Mouse (Mus musculus) spleen, postnatal 14 days (tissue): ENCODE results near the gene Jdp2.

Source experiments
- DNase-seq, 2 experiments: peaks; one replicate each; pipeline ENCODE4 v3.0.0; 2021 to 2022; ENCODE audit warnings: low spot score in 2 of 2

Jdp2 gene

DNA sequence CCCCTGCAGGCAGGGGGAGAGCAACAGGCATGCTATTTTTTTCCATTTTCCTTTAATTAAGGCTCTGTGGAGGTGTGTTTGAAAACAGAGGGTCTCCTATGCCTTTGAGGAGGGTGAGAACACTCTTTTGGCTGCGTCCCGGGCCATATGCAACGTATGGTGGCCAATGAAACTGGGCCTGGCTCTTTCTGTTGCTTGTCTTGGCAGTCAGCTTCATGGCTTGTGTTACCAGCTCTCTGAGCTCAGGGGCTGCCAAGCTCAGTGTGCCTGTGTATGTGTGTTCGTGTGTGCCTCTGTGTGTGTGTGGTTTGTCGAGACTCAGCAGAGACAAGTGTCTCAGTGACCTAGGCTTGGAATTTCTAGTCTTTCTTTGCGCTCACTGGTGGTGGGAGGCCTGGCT lies 2.7 kb downstream of the Jdp2 start:
- DNase-seq, result no peak

DNA sequence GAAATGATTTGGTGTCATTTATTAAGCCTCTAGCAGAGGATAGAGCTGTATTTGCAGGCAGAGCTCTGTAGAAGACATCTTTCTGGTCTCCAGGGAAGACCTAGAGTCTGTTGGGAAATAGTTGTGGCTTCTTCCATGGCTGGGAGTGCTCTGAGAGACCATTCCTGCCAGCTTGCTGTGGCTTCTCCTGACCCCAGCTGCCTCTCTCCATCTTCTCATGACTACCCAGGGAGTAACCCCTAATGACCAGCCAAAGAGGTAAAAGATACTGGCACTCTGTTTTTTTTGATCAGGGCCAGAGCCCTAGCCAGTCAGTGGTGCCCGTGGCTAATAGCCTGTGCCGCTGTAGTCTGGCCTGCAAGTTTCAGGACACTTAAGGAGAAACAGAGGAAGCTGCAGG lies 3.3 kb downstream of the Jdp2 start:
- DNase-seq, result no peak

DNA sequence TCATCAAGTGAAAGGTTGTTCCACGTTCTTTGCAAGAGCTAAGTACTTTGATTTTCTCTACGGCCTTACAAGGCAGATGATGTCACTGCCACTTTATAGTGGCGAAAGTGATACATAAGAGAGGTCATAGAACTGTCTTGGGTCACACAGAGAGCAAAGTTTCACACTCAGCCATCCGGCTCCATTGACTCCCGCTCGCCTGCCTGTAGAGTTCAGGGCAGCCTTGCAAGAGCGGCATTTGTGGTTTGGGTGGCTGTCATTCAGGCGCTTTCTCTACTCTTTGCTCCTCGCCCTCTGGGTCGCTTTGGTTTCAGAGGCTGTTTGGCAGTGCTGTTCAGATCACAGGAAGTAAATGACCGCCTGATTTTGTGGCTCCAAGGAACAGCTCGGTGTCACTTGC lies 4.0 kb downstream of the Jdp2 start:
- DNase-seq, result no peak

DNA sequence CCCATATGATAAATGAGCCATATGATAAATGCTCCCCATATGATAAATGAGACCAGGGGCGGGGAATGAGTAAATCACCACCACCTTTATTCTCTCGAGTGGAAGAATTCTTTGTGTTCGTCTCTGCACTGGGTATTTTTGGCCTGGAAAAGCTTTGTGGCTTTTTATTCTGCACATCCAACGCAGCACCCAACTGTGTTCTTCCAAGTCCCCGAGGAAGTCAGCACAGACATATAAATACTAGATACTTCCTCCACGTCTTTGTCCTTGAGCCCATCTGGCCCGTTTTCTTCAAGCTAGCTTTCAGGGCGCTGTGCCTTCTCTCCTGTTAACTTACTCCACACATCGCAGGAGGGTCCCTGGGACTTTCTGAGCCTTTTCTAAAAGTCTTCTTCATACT lies 4.9 kb downstream of the Jdp2 start:
- DNase-seq, result no peak

DNA sequence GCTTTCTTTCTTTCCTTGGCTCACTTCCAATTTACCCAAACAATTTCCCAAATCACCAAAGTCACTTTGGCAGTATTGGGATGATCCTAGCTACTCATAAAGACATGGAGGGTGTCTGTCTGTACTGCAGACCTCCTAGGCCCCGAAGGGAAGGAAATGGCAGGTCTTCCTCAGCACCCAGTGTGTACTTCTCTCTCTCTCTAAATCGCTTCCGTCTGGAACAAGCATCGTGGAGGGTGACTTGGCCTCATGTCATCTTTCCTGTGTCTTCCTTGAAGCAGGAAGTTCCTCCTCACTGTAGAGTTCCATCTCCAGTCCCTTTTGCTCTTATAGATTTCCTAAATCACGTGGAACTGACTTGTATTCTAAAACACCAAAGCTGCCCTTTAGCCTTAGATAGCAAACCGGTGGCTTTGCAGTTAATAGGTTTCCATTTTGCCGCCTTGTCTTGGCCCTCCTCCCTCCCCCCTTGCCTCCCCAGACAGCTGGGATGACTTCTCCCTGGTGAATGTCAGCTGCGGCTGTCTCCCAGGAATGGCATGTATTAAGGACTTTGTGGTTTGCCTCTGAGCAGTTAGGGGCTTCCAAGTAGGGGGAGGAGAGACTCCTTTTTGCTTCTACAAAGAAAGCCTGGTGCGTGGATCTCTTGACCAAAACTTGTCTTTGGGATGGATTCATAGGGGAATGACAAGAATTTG lies 5.6 kb downstream of the Jdp2 start:
- DNase-seq, result no peak

DNA sequence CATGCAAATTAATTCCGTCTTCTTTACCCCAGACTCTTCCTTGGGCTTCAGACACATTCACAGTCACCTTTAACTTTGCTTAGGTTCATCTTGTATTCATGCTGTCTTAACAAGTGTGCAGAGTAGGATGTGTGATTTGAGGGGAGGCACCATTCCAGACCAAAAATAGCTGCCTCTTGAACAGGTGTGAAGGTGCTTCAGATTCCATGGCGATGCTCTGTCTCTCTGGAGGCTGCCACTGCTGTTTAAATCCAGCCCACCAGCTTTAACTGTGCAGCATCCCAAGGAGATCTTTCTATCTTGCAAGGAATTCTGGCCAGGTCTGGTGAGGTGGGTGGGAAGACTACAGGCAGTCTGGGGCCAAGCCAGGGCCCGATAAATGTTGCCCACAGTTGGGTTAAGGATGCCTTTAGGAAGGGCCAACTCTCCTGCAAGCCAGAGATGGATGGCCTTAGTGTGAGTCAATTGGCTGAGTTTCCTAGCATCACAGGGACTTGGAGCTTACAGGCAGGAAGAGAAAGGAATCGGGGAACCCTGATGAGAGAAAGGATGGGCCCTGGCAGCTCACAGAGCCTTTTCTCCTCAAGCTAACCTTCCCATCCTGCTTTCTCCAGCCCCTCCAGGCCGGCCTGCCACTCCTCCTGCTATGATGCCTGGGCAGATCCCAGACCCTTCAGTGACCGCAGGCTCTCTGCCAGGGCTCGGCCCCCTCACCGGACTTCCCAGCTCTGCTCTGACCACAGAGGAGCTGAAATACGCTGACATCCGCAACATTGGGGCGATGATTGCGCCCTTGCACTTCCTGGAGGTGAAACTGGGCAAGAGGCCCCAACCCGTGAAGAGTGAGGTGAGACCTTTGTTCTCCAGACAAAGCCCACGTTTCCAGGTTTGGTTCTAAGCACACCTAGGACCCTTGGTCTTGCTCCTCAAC lies 9.0 kb downstream of the Jdp2 start:
- DNase-seq, result no peak

DNA sequence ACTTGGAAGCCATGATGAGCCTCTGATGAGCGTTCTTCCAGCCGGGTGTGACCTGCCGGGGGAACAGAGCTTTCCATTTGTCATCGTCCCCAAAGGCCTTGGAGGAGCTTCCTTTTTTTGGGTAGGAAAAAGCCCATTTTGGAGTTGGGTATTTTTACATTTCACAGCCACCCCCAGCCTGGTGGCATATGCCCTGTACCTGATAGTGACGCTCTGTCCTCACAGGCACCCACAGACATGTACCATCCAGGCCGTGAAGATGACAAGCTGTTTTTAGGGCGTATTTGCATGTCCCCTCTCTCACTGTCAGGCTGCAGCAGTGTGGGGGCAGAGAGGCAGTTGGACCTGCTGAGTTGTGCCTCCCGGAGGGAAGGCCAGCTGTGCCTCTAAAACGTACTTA lies 11.3 kb downstream of the Jdp2 start:
- DNase-seq, result no peak

DNA sequence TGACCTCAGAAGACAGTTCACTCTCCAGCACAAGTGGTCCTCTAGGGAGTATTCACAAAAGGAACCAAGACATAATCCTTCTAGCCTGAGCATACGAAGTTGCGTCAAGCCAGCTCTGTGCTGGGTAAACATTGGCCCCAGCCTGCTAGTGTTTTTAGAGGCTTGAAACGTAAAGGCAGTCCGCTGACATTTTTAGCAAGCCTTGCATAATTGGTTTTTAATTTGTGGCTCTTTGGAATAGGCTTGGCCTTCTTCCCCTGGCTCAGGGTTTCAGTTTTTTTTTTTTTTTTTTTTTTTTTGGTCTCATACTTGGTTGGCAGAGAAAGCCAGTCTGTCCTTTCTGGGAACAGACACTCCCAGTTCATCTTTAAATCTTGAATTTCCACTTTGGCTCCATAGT lies 15.3 kb downstream of the Jdp2 start:
- no peak for DNase-seq

DNA sequence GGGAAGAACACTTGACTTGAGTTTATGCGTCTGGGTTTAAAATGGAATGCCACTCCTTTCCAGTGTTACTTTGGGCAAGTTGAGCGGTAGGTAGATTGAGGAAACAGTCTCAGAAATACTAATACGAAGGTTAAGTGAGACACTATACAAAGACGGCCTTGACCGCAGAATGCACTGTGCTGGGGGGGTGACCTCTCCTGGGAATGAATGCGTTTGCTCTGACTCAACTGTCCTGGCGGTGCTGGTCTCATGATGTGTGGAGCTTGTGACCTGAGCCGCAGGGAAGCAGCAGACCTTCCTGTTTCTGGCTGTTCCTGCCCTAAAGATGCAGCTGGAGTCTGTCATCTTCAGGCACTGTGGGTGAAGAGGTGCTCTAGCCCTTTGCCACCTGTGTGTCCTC lies 16.7 kb downstream of the Jdp2 start:
- no peak for DNase-seq

DNA sequence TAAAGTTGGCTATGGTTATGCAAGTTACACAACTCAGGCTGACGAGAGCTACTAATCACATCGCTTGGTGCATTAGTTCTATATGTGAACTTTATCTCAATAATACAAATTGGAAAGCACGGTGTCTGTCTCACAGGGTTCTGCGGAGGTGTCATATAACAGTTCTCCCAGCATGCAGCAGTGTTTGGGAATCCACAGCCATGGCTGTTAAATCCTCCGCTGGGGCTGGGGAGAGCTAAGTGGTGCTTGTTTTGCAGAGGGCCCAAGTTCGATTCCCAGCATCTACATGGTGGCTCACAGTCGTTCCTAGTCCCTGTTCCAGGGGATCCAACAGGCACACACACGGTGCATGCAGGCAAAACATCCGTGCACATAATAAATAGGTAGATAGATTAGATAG lies 19.1 kb downstream of the Jdp2 start:
- DNase-seq, result no peak

DNA sequence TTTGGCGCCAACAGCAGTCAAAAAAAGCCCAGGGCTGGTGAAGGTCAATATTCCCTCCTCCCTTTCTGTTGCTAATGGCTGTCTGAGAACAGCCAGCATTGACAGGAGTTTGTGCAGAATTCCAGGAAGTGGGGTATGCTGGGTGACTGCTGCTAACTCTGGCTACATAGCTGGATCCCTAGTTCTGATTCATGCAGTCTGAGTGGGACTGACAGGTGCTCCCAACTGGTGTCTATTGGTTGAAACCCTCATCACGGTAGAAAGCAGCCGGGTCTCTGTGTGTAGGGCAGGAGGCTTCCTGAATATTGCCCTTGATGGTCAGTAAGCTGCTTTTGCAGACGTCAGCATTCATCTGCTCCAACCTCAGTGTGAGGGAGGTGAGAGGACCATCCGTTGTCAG lies 19.6 kb downstream of the Jdp2 start:
- no peak for DNase-seq

DNA sequence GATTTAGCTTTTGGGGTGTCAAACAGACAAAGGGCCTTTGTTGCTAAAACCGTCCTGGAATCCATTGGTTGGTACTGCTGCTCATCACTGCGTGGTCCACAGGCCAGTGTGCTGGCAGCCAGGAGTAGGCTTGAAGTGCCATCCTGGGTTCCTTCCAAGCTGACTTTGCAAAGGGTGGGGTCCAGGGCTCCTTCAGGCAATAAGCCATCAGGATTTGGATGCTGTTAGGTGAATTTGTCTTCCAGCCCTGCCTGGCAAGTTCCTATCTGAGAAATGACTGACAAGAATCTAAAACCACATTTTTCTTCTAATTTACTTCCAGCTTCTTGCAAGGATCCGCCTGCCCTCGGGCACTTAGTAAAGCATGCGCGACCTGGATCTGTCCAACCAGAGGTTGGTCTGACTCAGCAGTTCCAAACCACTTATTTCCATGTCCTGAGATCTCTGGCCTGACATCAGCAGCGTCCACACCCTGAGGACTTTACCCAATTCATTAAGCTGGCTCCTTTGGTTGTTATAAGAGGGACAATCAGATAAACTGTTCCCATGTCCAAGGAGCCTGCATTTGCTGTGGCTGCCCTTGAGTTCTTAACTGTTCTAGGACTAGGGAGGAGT lies 20.6 kb downstream of the Jdp2 start:
- no peak for DNase-seq

DNA sequence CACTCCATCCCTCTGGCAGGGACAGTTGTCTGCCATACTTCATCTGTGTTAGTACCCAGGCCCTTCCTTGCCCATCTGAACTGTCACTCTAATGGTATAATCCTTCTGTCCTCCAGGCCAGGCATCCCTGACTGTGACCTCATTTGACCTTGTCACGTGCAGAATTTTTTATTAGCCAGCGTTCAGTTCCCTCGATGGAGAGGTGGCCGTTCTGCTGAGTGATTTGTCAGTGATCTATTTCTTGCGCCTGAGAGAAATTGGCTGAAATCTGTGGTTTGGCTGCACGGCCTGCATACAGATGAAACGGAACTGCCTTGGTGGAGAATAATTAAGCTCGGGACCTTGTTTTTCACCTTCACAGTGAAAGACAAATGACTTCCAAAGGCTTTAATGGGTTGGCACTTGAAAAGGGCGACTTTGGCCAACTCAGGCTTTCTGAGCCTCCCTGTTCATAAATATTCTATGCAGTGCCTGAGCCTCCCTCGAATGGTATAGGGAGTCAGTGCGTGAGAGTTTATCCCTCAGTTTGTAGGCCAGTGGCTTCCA lies 21.1 kb downstream of the Jdp2 start:
- no peak for DNase-seq

DNA sequence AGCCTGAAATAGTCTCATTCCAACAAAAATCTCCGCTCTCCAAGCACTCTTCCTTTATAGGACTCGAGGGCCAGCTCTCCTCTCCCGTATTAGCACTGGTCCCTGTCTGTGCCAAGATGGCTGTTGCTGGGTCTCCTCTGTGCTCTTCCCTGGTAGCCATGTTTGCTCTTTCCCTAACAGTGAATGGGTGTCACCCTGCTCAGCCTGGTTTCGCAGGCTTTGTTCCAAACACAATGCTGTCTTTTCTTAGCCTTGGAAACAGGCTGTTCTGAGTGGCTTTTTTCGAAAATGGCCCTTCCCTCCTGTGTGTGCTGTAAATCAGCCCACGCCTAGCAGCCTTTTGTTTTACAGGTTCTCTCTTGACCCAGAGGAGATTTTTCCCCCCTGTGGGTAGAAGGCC lies 22.2 kb downstream of the Jdp2 start:
- no peak for DNase-seq

DNA sequence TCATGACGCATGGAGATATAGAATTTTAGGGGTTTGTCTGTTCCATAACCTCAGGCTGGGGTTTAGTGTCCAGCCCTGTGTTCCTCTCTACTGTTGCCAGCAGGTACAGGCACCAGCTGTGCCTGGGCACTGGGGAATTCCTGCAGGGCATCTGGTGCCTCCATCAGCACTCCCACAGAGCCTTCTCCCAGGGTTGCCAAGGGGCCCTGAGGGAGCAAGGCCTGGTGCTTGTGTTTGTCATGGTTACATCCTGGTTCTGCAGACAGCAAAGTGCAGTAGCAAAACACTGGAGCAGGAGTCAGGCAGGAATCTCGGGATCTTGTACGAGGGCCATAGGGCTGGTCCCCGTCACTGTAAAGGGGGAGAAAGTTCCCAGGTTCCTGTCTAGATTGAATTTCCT lies 22.8 kb downstream of the Jdp2 start:
- DNase-seq, result no peak

DNA sequence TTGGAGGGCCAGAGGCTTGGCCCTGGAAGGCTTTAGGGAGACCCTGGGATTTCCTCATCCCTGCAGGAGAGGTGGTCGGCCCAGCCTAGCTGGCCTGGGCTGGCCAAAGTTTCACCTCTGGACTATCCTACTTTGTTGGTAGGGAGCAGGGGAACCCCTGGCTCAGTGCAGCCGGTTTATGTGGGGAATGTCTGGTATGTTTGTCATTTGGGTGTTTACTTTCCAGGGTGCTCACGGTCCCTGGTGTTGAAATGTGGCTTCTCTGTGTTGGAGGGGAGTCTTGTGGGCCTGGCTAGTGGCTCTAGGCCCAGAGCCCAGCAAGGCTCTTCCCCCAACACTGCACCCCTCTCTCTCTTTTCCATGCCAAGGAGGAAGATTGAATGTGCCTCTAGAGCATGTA lies 24.9 kb downstream of the Jdp2 start:
- no peak for DNase-seq

DNA sequence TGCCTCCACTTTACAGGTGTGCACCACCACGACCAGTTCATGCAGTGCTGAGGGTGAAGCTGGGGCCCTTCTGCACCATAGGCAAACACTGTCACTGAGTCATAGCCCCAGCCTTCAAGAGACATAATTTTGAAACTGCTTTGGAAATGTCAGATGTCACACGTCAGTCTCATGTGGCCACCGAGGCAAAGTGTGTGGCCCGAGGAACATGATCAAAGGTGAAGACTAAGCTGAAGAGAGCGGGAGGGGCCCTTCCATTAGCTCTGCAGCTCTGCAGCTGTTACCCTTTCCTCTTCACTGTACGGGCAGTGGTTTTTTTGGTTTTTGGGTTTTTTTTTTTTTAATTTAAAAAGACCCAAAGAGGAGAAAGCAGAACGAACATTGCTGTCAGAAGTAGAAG lies 25.8 kb downstream of the Jdp2 start:
- no peak for DNase-seq

DNA sequence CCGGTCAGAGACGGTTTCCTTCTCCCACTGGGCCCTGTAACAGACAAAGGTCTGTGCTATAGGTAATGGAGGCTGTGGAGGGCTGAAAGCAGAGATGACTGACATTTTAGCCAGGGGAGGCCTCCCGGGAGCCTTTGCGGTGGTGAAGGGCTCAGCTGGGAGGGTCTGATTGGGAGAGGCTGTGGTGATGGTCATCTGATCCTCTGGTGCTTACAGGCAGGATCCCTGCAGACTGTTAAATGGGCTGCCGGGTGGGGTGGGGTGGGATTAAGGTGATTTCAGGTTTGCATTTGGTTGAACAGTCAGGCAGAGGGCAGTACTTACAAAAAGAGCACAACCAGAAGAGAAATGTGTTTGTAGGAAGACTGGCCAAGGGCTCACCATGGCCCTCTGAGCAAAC lies 27.0 kb downstream of the Jdp2 start:
- no peak for DNase-seq

DNA sequence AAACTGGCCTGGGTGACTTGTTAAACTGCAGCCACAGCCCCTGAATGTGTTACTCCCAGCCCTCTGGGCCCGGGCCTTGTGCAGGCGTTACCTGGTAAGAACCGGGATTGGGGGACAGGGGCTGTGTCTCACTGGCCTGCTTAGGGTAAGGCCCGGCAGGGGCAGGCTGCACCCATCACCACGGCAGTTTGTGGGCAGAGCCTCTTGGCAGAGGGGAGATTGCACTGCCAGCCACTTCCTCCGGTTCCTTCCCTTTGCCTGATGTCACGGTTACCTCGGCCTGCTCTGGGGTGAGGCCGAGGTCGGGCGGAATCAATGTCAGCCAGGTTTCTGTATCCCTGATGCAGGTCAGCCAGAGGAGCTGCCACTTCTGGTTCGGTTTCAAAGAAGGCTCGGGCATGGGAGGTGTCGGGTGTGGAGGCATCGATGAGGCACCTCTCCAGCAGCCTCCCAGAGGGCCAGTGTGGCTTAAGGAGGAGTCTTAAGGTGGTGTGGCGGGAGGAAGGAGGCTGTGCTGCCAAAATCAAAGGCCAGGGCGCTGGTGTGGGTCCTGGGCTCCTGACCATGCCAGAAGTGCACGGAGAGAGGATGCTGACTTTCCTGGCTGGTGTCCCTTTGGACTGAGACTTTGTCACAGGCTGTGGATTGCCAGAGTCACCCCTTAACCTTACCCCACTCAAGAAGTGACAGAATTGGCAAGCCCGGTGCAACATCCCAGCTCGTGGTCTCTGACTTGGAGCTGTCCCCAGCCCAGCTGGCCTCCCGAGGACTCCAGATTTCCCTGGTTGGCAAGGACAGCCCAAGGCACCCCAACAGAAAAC lies 31.0 kb downstream of the Jdp2 start:
- DNase-seq, result no peak

DNA sequence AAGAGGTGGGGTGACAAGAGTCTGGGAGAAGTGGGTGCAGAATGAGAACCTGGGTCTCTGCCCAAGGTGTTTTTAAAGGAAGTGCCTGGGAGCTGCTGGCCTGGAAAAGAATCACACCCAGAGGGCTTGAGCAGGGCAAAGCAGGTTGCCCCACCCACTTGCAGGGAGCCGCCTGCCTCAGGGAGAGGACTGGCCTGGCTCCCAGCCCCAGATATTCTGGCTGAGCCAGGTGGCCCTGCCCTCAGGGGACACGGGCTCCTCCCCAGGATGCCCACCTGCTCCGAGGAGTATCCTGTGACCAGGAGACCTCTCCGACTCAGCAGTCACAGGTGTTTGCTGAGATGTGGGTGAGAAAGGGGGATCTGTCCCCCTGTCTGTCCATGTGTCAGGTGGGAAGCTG lies 32.4 kb downstream of the Jdp2 start:
- DNase-seq, result no peak

DNA sequence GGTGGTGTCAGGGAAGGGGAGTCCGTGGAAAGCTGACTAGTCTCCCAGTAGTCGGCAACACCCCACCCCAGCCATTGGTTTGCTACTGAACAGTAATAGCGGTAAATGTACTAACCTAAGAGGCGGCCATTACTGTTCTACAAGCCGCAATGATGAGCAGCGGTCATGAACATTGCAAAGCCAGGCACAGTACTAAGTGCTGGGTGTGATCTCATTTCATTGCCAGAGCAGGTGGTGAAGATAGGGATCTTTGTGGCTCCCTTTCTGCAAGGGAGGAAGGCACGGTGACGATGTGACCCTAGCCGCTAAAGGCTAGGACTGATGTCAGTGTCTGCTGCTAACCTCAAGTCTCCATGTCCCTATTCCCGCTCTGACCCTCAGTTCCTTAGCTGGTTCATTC lies 33.5 kb downstream of the Jdp2 start:
- DNase-seq, result no peak

DNA sequence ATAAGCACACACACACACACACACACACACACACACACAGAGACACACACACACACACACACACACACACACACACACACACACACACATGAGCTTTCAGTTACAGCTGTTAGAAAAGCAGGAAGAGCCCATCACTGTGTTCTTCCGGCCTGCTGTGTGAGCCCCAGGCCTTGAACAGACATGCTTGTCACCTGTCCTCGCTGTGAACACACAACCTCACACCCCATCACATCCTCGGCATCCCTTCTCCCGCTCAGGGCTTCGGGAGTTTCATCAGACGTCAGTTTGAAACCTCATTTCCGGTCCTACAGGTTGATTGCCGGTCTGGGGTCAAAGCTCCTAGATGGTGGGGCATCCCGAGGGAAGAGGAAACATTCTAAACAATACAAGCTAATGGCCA lies 39.1 kb downstream of the Jdp2 start:
- no peak for DNase-seq
